Mouse (Mus musculus) urinary bladder, postnatal 10 days (tissue): Measurements from ENCODE around the gene Acsm2.

ENCODE experiments used
- DNase-seq: peaks from one replicate; pipeline ENCODE4 v3.0.0; 2022; ENCODE audit warnings: low spot score

The Acsm2 gene

GRCm38 (mm10) chr7:119554040-119554439 is at the start of gene Acsm2:
TSS of gene Acsm2 (plus strand) at chr7:119554340.
- no peak for DNase-seq

- no peak for DNase-seq
Observed at GRCm38 (mm10) chr7:119511143-119511542, 43.0 kb upstream of the Acsm2 start.

- no peak for DNase-seq
Observed at GRCm38 (mm10) chr7:119513056-119513455, 41.1 kb upstream of the Acsm2 start.

- no peak for DNase-seq
Observed at GRCm38 (mm10) chr7:119515492-119516271, 38.5 kb upstream of the Acsm2 start.

GRCm38 (mm10) chr7:119516272-119516558 is 37.9 kb upstream of the Acsm2 start:
- no peak for DNase-seq

- DNase-seq, result no peak
Observed at GRCm38 (mm10) chr7:119519163-119519562, 35.0 kb upstream of the Acsm2 start, which contains the start of gene Acsm5. TSS of gene Acsm5 (plus strand) at chr7:119519463.

- peak; percentile 23 for DNase-seq
Observed at GRCm38 (mm10) chr7:119519654-119520053, 34.5 kb upstream of the Acsm2 start.

- no peak for DNase-seq
Observed at GRCm38 (mm10) chr7:119521816-119522215, 32.3 kb upstream of the Acsm2 start.

- DNase-seq, result no peak
Observed at GRCm38 (mm10) chr7:119522385-119522784, 31.8 kb upstream of the Acsm2 start.

GRCm38 (mm10) chr7:119523389-119523788 is 30.8 kb upstream of the Acsm2 start, which contains the start of gene Pdilt:
TSS of gene Pdilt (minus strand) at chr7:119523489.
- DNase-seq, result no peak

- no peak for DNase-seq
Observed at GRCm38 (mm10) chr7:119525881-119526281, 28.3 kb upstream of the Acsm2 start.

GRCm38 (mm10) chr7:119526486-119526885 is 27.7 kb upstream of the Acsm2 start:
- DNase-seq, result no peak

GRCm38 (mm10) chr7:119527135-119527534 is 27.0 kb upstream of the Acsm2 start:
- no peak for DNase-seq

GRCm38 (mm10) chr7:119527548-119527947 is 26.6 kb upstream of the Acsm2 start:
- no peak for DNase-seq

- DNase-seq, result no peak
Observed at GRCm38 (mm10) chr7:119528617-119529016, 25.5 kb upstream of the Acsm2 start.

GRCm38 (mm10) chr7:119532924-119533323 is 21.2 kb upstream of the Acsm2 start:
- DNase-seq, result no peak

GRCm38 (mm10) chr7:119534389-119534788 is 19.8 kb upstream of the Acsm2 start:
- DNase-seq, result no peak

- DNase-seq, result no peak
Observed at GRCm38 (mm10) chr7:119542445-119542844, 11.7 kb upstream of the Acsm2 start.

- no peak for DNase-seq
Observed at GRCm38 (mm10) chr7:119545572-119545971, 8.6 kb upstream of the Acsm2 start.

- no peak for DNase-seq
Observed at GRCm38 (mm10) chr7:119550471-119551222, 3.5 kb upstream of the Acsm2 start.

GRCm38 (mm10) chr7:119559789-119560451 is 5.8 kb downstream of the Acsm2 start:
- no peak for DNase-seq

- no peak for DNase-seq
Observed at GRCm38 (mm10) chr7:119560452-119560835, 6.3 kb downstream of the Acsm2 start.

GRCm38 (mm10) chr7:119561441-119561840 is 7.3 kb downstream of the Acsm2 start:
- no peak for DNase-seq
